Mouse (Mus musculus) cortical plate, adult 2 months (tissue): ENCODE data around the gene Ptprh.

Experiments used
- CTCF ChIP-seq: fragments of 200-500 bp; IDR thresholded peaks from 2 replicates; pipeline ENCODE4 v1.5.1; 2011; ENCODE audit warnings: mild to moderate bottlenecking, control low read depth, low read length; ENCODE audit not compliant: insufficient read depth; ENCODE audit errors: extremely low read depth
- POLR2A ChIP-seq: fragments of 200-500 bp; IDR thresholded peaks from 2 replicates; pipeline ENCODE4 v1.6.1; 2011; ENCODE audit warnings: mild to moderate bottlenecking, low read length, control low read depth; ENCODE audit not compliant: insufficient read depth; ENCODE audit errors: extremely low read depth

GRCm38 (mm10) chr7:4612386-4612785 lies 8.5 kb upstream of the Ptprh start:
- no peak for TF ChIP-seq POLR2A
- no peak for TF ChIP-seq CTCF
